Mouse (Mus musculus) stomach, embryonic 14.5 days (tissue): Measurements from ENCODE around the gene Ccdc73. TPM values are rescaled to one million over a fixed set of nuclear protein-coding genes. Genes with fewer than 3 reads are reported as not detected.
A peak's percentile ranks its signal among the peaks of the same experiment; 100 is the strongest.

ENCODE experiments used
- ATAC-seq: fragments of 200-750 bp; cut with Nextera tagmentation; 2 replicates; pipeline ENCODE4 v1.8.0; 2017; ENCODE audit warnings: low read depth, moderate TSS enrichment; ENCODE audit not compliant: insufficient number of reproducible peaks, insufficient read depth, low FRiP score
- H3K27ac ChIP-seq: fragments of 300-500 bp; sonication (generic); 2 replicates; pipeline ENCODE4 v1.5.1; 2014; ENCODE audit warnings: mild to moderate bottlenecking, low read length, moderate library complexity, mixed read lengths
- H3K27me3 ChIP-seq: fragments of 300-500 bp; sonication (generic); 2 replicates; pipeline ENCODE4 v1.6.1; 2014; ENCODE audit warnings: low read length, control low read depth, mixed read lengths; ENCODE audit not compliant: control insufficient read depth, insufficient read depth
- H3K36me3 ChIP-seq: fragments of 300-500 bp; sonication (generic); 2 replicates; pipeline ENCODE4 v1.6.1; 2014; ENCODE audit warnings: mild to moderate bottlenecking, control low read depth, low read length, moderate library complexity, mixed read lengths; ENCODE audit not compliant: control insufficient read depth, insufficient read depth
- H3K4me1 ChIP-seq: fragments of 300-500 bp; sonication (generic); 2 replicates; pipeline ENCODE4 v1.6.1; 2014; ENCODE audit warnings: low read length, control low read depth, mixed read lengths; ENCODE audit not compliant: control insufficient read depth, insufficient read depth
- H3K4me2 ChIP-seq: fragments of 300-500 bp; sonication (generic); replicated peaks from 2 replicates; pipeline ENCODE4 v1.6.1; 2014; ENCODE audit warnings: low read depth, low read length, control low read depth
- H3K4me3 ChIP-seq: fragments of 300-500 bp; sonication (generic); 2 replicates; pipeline ENCODE4 v1.5.1; 2014; ENCODE audit warnings: low read depth, low read length, control low read depth
- H3K9ac ChIP-seq: fragments of 300-500 bp; sonication (generic); replicated peaks from 2 replicates; pipeline ENCODE4 v1.6.1; 2014; ENCODE audit warnings: low read depth, mild to moderate bottlenecking, control low read depth, low read length, moderate library complexity, mixed read lengths
- H3K9me3 ChIP-seq: fragments of 300-500 bp; sonication (generic); 2 replicates; pipeline ENCODE4 v1.6.1; 2016; ENCODE audit warnings: low read depth, low read length, control low read depth; ENCODE audit not compliant: control insufficient read depth
- WGBS: fragments of 180-500 bp; shearing (Covaris S2); extraction: QIAGEN DNeasy Blood & Tissue Kit; methylation state at CpG from one replicate; pipeline ENCODE4 v1.1.7; 2014; 5-methylcytosine and 5-hydroxymethylcytosine counted together
- polyA plus RNA-seq: library from polyadenylated mRNA; unstranded; fragments of >200 nt; fragmentation: Nextera tagmentation; extraction: Ambion mirVana; gene quantifications from 2 replicates; pipeline ENCODE4 v1.2.1, GENCODE M21; 2014

The Ccdc73 gene
- polyA plus RNA-seq, 1 experiment from 2014 or later, result 9.2 TPM

DNA sequence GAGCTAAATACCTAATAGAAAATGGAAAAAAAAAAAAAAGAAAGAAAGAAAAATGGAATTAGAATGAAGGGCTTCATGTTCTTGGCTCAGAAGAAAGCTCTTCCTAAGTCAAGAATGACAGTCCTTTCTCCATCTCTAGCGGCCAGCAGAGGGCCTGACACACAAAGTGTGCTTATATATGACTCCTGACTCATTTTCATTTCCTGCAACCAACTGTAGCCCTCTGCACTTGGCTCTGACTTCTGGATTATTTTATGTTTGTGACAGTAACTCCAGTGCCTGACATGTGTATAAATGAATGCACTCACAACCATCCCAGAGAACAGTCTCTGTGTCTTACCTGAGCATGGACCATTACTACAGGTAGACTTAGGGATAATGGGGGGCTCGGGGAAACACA, 20.0 kb upstream of the Ccdc73 start:
- Histone ChIP-seq H3K4me3 (no peak overlapping the region), H3K9me3 (no peaks in the 10 kb centered on the region), H3K27ac (no peak overlapping the region), H3K4me2 (no peak overlapping the region), H3K27me3 (0 out of 2 replicates have a peak, but pooled peaks cover 3% of the 10 kb centered on the region), H3K36me3 (no peaks in the 10 kb centered on the region; the same call in 1 of the 2 replicates), H3K9ac (no peak overlapping the region), H3K4me1 (no peaks in the 10 kb centered on the region; the same call in 1 of the 2 replicates)
- WGBS, result 54% methylated on average over 2 of the region's 2 CpGs
- no peak for ATAC-seq

GRCm38 (mm10) chr2:104848235-104849161, 19.1 kb upstream of the Ccdc73 start:
- whole genome bisulfite sequencing, result 29% methylated on average over 16 of the region's 16 CpGs
- 0 out of 2 replicates have a peak, but pooled peaks cover 3% of the 10 kb centered on the region for H3K27me3 ChIP-seq
- H3K9me3 ChIP-seq, result no peaks in the 10 kb centered on the region
- no peaks in the 10 kb centered on the region; the same call in 1 of the 2 replicates for H3K36me3 ChIP-seq
- no peak overlapping the region for H3K9ac ChIP-seq
- 0 out of 2 replicates have a peak, but pooled peaks have one; percentile 15 for ATAC-seq
- H3K4me1 ChIP-seq, result no peaks in the 10 kb centered on the region; the same call in 1 of the 2 replicates
- H3K4me2 ChIP-seq, result peak overlapping the region; percentile 97
- peak overlapping the region; percentile 52 for H3K4me3 ChIP-seq
- H3K27ac ChIP-seq, result 0 out of 2 replicates have a peak overlapping the region, but pooled peaks have one; percentile 48

DNA sequence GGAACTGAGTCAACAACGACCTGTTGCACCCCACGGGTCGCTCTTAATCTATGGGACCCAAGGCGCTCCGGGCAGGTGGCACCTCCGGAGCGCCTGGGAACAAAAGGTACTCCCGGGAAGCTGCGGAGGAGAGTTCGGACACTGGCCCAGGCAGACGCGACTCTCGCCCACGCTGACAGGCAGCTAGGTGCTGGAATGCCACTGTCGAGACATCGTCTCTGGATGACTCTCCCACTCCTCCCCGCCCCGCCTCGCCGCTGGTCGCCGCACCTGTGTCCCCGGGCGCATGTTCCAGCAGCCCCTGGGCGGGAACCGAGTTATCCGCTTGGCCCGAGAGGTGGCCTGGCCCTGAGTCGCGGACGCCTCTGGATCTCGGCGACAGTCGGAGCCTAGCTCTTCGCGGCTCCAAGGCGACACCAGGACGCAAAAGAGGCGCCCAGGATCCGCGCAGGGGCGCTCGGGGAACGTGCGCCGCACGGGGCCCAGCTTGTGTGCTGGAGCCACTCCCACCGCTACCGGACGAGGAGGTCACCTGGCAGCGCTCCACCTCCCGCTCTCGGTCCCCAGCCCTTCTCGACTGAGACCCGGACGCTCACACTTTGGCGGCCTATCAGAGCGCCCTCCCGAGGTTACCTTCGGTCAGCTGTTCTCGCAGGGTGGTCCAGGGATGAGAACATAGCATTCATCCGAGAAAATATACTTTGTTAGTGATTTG, 18.2 kb upstream of the Ccdc73 start, which contains the start of gene Prrg4:
TSS of gene Prrg4 (minus strand) at position 601 of the 715 bp plus-strand sequence.
- Histone ChIP-seq H3K9me3 (no peaks in the 10 kb centered on the region), H3K9ac (peak within 1 kb of the TSS; percentile 40), H3K4me1 (no peaks in the 10 kb centered on the region; the same call in 1 of the 2 replicates), H3K27me3 (0 out of 2 replicates have a peak, but pooled peaks cover 3% of the 10 kb centered on the region), H3K27ac (peak within 1 kb of the TSS; percentile 48; the same call in 1 of the 2 replicates), H3K4me3 (peak within 1 kb of the TSS; percentile 52), H3K4me2 (peak within 1 kb of the TSS; percentile 97), H3K36me3 (no peaks in the 10 kb centered on the region)
- under 1% methylated on average over 62 of the region's 62 CpGs for WGBS
- ATAC-seq, result peak; percentile 79

DNA sequence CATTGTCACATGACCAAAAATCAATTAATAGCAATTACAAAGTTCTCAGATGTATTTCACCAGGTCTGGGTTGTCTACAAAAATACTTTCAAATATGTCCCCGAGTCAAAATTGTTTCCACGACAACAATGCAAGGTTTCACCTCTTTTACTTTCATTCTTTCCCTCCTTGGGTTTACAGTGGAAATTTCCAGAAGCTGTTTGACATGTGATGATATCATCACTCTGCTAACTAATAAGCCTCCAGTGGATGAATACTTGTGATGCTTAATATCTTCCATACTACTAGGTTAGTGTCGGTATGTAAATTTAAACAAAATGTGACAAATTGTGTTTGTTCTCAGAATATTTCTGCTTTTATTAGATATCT, 17.6 kb upstream of the Ccdc73 start:
- H3K4me2 ChIP-seq, result peak overlapping the region; percentile 97
- no peak overlapping the region for H3K27ac ChIP-seq
- no peaks in the 10 kb centered on the region for H3K36me3 ChIP-seq
- peak overlapping the region; percentile 40; the same call in 1 of the 2 replicates for H3K9ac ChIP-seq
- H3K4me3 ChIP-seq, result peak overlapping the region; percentile 52
- no peaks in the 10 kb centered on the region; the same call in 1 of the 2 replicates for H3K4me1 ChIP-seq
- H3K27me3 ChIP-seq, result 0 out of 2 replicates have a peak, but pooled peaks cover 3% of the 10 kb centered on the region
- no peaks in the 10 kb centered on the region for H3K9me3 ChIP-seq
- ATAC-seq, result no peak
- 64% methylated on average over 3 of the region's 3 CpGs for WGBS

- no peak for ATAC-seq
- H3K27ac ChIP-seq, result no peak overlapping the region
Observed at GRCm38 (mm10) chr2:104851686-104852085, 15.9 kb upstream of the Ccdc73 start.

GRCm38 (mm10) chr2:104852546-104852945, 15.1 kb upstream of the Ccdc73 start:
- Histone ChIP-seq H3K36me3 (no peaks in the 10 kb centered on the region), H3K9ac (no peak overlapping the region), H3K4me2 (no peak overlapping the region), H3K27ac (no peak overlapping the region), H3K27me3 (0 out of 2 replicates have a peak, but pooled peaks cover 3% of the 10 kb centered on the region), H3K4me3 (no peak overlapping the region), H3K9me3 (no peaks in the 10 kb centered on the region), H3K4me1 (no peaks in the 10 kb centered on the region; the same call in 1 of the 2 replicates)
- WGBS, result 89% methylated on average over 7 of the region's 7 CpGs
- no peak for ATAC-seq

More at GRCm38 (mm10) chr2:104851686-104852085, 15.9 kb upstream of the Ccdc73 start:
- no peaks in the 10 kb centered on the region; the same call in 1 of the 2 replicates for H3K4me1 ChIP-seq
- no peaks in the 10 kb centered on the region for H3K9me3 ChIP-seq
- H3K27me3 ChIP-seq, result 0 out of 2 replicates have a peak, but pooled peaks cover 3% of the 10 kb centered on the region
- H3K9ac ChIP-seq, result no peak overlapping the region
- H3K4me3 ChIP-seq, result no peak overlapping the region
- H3K4me2 ChIP-seq, result no peak overlapping the region
- no peaks in the 10 kb centered on the region for H3K36me3 ChIP-seq
- WGBS, result 39% methylated on average over 5 of the region's 5 CpGs

- no peak overlapping the region for H3K27ac ChIP-seq
- no peaks in the 10 kb centered on the region for H3K27me3 ChIP-seq
- WGBS, result 69% methylated on average over 1 of the region's 1 CpGs
- H3K36me3 ChIP-seq, result no peaks in the 10 kb centered on the region
- no peaks in the 10 kb centered on the region for H3K9me3 ChIP-seq
- ATAC-seq, result no peak
- H3K4me1 ChIP-seq, result no peaks in the 10 kb centered on the region
- H3K4me2 ChIP-seq, result no peak overlapping the region
- no peak overlapping the region for H3K9ac ChIP-seq
- no peak overlapping the region for H3K4me3 ChIP-seq
Observed at GRCm38 (mm10) chr2:104854836-104855235, 12.8 kb upstream of the Ccdc73 start.

DNA sequence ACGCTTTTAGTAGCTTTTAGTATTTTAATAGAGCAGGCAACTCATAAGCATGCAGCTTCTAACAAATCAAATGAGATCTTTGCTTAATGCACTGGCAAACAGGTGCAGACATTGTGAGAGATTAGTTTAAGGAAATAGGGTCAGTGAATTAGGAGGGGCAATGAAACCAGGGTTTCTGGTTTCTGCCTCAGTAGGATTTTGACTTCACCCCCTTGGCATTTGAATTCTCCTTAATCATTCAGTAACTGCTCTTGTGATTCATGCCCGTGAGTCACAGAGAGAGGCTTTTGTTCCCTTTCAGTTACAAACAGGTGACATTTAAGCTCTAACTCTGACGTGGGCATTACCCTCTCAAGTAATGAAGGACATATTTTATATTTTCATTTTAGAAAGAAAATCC, 11.9 kb upstream of the Ccdc73 start:
- Histone ChIP-seq H3K4me2 (no peak overlapping the region), H3K4me3 (no peak overlapping the region), H3K4me1 (no peaks in the 10 kb centered on the region), H3K9ac (no peak overlapping the region), H3K27ac (peak overlapping the region; percentile 27; the same call in 1 of the 2 replicates), H3K27me3 (no peaks in the 10 kb centered on the region), H3K36me3 (no peaks in the 10 kb centered on the region), H3K9me3 (no peaks in the 10 kb centered on the region)
- WGBS, result 28% methylated on average over 3 of the region's 3 CpGs
- ATAC-seq, result no peak
